Mouse (Mus musculus): ENCODE data around the gene Sntb2.

Sntb2 gene

GRCm38 (mm10) chr8:106932376-106933065 is 3.0 kb upstream of the Sntb2 start:
- no peak for DNase-seq

- no peak for DNase-seq
These were observed 1.9 kb upstream of the Sntb2 start for GRCm38 (mm10) chr8:106933506-106934143.

DNA sequence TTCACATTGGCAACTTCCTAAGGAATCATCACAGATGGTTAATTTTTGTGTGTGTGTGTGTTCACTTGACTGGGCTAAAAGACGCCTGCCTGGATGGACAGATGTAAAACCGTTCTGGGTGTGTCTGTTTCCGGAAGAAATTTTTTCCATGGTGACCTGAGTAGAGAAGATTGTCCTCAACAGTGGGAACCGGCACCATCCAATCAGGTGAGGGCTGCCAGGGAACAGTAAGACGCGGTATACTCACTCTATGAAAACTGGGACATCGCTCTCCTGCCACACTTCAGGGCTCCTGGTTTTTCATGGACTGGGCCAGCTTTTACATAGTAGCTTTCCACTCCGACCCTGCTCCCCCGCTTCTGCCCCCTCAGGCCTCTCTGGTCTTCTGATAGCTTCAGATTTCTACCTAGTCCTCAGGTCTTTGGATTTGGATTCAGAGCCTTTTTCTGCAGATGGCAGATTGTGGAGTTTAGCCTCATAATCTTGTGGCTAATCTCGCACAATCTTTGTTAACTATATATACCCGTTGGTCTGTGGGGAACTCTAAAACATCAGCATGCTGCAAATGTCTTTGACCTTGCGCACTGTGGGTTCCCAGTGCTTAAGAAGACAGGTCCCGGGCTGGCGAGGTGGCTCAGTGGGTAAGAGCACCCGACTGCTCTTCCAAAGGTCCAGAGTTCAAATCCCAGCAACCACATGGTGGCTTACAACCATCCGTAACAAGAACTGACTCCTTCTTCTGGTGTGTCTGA is 1.1 kb upstream of the Sntb2 start:
- DNase-seq: no peak

GRCm38 (mm10) chr8:106935899-106936477 is 438 bp downstream of the Sntb2 start:
- DNase-seq: peak; percentile 64

DNA sequence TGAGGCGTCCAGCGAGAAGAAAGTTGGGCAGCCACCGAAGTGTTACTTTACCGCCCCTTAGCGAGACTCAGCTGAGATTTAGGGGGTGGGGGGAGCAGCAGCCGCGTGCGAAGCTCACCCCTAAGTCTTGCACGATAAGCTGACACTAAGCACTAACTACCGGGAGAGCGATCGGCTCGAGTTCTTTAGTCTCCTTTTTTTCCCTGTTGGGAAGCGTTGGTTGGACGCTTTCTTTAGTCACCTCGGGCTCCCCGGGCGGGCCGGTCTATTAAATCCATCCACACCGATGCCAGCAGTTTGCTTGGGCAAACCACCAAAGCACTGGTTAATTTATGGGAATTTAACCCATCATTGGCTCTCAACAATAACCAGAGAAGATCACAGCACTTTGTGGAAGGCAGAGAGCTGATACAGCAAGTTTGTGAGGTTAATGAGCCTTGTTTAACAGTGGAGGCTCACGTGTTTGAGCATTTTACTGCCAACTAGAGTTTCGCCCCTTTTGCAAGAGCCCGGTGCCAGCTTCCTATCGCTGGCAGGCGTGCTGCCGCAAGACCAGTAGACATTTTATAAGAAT is 1.0 kb downstream of the Sntb2 start:
- peak; percentile 44 for DNase-seq

- DNase-seq: no peak
These were observed 1.7 kb downstream of the Sntb2 start for GRCm38 (mm10) chr8:106937081-106937800.

DNA sequence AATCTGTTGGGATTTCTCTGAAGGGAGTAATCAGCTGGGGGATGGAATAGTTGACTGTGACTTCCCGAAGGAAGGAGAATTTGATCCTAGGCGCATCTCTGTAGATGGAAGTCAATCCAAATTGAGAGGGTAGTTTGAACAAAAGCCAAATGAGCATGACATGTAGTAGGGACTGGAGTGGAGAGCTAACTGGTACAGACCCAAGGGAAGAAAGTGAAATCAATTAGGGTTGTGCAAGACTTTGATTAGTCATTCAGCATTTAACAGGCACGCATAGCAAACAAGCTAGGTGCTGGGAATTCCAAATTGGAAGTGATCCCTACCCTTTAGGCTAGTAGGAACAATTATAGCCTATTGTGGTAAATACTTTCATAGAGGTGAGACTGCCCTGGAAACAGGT is 6.3 kb downstream of the Sntb2 start:
- no peak for DNase-seq

DNA sequence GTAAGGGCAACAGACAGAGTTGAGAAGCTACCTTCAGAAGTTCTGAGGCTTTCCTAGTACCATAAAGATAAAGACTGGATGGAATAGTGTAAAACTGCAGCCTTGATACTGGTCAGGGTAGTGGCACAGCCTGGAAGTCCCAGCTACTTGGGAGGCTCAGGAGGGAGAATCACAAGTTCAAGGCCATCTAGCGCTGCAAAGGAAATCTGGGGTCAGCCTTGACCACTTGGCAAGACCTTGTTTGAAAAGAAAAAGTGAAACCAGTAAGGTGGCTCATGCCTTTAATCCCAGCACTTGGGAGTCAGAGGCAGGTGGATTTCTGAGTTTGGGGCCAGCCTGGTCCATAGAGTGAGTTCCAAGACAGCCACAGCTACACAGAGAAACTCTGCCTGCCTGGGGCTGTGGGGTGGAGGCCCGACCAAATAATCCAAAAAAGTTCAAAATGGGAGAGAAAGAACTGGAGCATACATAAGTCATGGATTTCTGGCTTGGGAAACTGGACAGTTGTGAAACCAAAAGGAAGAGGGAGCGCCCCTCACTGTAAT is 8.4 kb downstream of the Sntb2 start:
- no peak for DNase-seq

- peak; percentile 35 for DNase-seq
These were observed 9.2 kb downstream of the Sntb2 start for GRCm38 (mm10) chr8:106944756-106945155.

- no peak for DNase-seq
These were observed 13.2 kb downstream of the Sntb2 start for GRCm38 (mm10) chr8:106948678-106949243.

GRCm38 (mm10) chr8:106951707-106952106 is 16.2 kb downstream of the Sntb2 start:
- DNase-seq: no peak

GRCm38 (mm10) chr8:106953571-106953970 is 18.0 kb downstream of the Sntb2 start:
- no peak for DNase-seq

- no peak for DNase-seq
These were observed 21.5 kb downstream of the Sntb2 start for GRCm38 (mm10) chr8:106957086-106957485.

GRCm38 (mm10) chr8:106958212-106958611 is 22.7 kb downstream of the Sntb2 start:
- DNase-seq: no peak

DNA sequence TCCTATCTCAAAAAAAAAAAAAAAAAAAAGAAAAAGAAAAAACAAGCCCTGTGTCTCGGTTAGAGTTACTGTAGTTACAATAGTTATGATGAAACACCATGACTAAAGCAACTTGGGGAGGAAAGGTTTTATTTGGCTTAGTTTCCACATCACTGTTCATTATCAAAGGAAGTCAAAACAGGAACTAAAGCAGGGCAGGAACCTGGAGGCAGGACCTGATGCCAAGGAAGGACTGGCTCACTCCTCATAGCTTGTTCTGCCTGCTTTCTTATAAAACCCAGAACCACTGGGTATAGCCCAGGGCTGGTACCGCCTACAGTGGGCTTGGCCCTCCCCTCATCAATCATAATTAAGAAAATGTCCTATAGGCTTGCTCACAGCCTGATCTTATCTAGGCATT is 24.1 kb downstream of the Sntb2 start:
- no peak for DNase-seq

- no peak for DNase-seq
These were observed 26.8 kb downstream of the Sntb2 start for GRCm38 (mm10) chr8:106962322-106962721.

DNA sequence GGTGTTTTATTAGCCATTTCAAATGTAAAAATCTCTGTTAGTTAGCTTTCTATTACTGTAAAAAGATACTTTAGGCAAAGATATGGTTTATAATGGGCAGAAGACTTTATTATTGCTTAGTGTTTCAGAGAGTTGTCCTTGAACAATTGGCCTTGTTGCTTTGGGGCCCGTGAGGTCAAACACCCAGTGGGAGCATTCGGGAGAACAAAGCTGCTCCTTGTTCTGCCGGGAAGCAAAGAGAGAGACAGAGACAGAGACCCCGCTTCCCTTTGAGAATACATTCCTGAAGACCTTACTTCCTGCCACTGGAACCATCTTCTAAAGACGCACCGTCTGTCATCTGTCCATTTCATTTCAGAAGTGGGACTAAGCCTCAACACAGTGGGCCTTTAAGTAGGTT is 27.8 kb downstream of the Sntb2 start:
- no peak for DNase-seq

DNA sequence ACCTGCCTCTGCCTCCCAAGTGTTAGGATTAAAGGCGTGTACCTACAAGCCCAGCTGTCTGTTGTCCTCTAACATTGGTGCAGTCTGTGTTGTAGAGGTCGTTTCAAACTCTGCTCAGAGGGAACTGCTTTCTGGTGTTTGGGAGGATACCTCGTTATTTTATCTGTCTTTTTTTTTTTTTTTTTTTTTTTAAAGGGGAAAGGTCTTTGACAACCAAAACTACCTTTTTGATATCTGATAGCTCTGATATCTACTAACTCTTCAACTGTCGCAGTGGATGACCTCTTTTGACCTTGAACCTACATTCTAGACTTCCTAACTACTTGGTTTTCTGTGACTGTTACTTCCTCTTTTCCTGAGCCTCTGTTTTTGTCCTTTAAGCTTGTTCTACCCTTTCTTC is 29.0 kb downstream of the Sntb2 start:
- no peak for DNase-seq

DNA sequence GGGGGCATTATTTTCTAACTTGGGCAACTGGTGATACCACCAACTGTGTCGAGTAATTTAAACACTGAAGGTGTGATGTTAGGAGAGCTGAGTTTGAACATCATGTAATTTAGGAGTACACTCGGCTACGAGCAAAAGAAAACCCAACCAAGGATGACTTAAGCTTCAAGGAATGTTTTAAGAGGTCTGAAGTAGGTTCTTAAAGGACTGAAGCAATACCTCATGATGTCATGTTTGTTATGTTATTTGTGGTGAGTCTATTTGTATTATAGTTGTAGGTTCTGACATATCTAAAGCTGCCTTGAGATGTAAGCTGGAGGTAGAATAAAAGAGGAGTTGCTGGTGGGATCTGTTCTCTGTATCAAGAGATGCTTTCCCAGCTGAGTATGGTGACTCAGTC is 34.4 kb downstream of the Sntb2 start:
- no peak for DNase-seq

DNA sequence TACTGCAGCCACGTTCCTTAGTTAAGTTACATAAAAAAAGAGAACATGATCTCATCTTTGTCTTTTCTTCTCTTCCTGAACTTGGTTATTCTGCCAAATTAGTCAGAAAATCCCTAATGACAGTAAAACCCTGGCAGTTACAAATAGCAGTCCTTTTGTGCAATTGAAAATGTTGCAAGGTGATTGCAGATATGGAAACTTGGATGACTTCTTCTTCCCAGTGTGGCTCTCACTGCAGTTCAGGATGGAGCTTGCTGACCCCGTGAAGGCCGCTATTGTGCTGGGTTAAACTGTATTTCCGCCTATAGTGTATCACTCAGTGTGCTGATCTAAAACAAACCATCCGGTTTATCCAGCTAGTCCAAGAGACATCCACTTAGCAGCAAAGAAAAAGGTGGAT is 36.4 kb downstream of the Sntb2 start:
- DNase-seq: peak; percentile 38

DNA sequence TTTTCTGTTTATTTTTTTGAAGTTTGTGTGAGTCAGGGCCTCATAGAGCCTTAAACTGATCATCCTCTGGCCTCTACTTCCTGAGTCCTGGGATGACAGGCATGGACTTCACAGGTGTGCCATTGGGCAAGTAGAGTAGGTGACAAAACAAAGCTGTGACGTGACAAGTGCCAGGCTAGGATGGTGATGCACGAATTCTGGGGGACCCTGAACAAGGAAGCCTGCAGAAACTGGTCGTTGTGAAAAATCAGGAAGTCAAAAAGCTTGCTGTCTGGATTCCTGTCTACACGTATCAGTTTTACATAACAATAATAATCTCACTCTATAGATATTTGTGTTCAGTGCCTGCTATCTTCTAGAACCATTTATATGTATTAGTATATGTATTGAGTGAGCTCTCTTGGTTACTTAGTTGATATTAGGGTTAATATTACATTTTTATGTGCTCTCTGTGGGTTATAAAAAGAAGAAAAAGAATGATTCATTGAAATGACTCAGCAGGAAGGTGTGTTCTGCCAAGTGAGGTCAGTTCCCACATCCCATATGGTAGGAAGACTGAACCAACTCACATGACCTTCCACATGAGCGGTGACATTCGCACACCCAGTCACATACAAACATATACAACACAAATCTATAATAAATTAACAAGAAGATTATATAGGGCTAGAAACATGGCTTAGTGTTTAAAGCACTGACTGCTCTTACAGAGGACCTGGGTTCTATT is 37.2 kb downstream of the Sntb2 start:
- DNase-seq: no peak
